Mouse (Mus musculus): ENCODE results near the gene Dmrt3.

The Dmrt3 gene

GRCm38 (mm10) chr19:25610015-25610410 is at the start of gene Dmrt3:
Dmrt3 (plus strand) TSS chr19:25610301.
- DNase-seq (ENCODE audit: low read depth, low spot score), result no peak

- DNase-seq (ENCODE audit: low read depth, low spot score), result no peak
Observed at GRCm38 (mm10) chr19:25564430-25564829, 45.7 kb upstream of the Dmrt3 start.

- no peak for DNase-seq (ENCODE audit: low read depth, low spot score)
Observed at GRCm38 (mm10) chr19:25569778-25570177, 40.3 kb upstream of the Dmrt3 start.

GRCm38 (mm10) chr19:25574431-25574830 is 35.7 kb upstream of the Dmrt3 start:
- DNase-seq (ENCODE audit: low read depth, low spot score), result no peak

- no peak for DNase-seq (ENCODE audit: low read depth, low spot score)
Observed at GRCm38 (mm10) chr19:25574981-25575814, 34.9 kb upstream of the Dmrt3 start.

GRCm38 (mm10) chr19:25578358-25578757 is 31.7 kb upstream of the Dmrt3 start:
- no peak for DNase-seq (ENCODE audit: low read depth, low spot score)

- DNase-seq (ENCODE audit: low read depth, low spot score), result no peak
Observed at GRCm38 (mm10) chr19:25579440-25579839, 30.7 kb upstream of the Dmrt3 start.

- DNase-seq (ENCODE audit: low read depth, low spot score), result no peak
Observed at GRCm38 (mm10) chr19:25597717-25598232, 12.3 kb upstream of the Dmrt3 start.

- DNase-seq (ENCODE audit: low read depth, low spot score), result no peak
Observed at GRCm38 (mm10) chr19:25598626-25599025, 11.5 kb upstream of the Dmrt3 start.

- DNase-seq (ENCODE audit: low read depth, low spot score), result no peak
Observed at GRCm38 (mm10) chr19:25601966-25602365, 8.1 kb upstream of the Dmrt3 start.

- DNase-seq (ENCODE audit: low read depth, low spot score), result no peak
Observed at GRCm38 (mm10) chr19:25607461-25608205, 2.5 kb upstream of the Dmrt3 start.

- no peak for DNase-seq (ENCODE audit: low read depth, low spot score)
Observed at GRCm38 (mm10) chr19:25608206-25608580, 1.9 kb upstream of the Dmrt3 start.

- DNase-seq (ENCODE audit: low read depth, low spot score), result no peak
Observed at GRCm38 (mm10) chr19:25608961-25609850, 895 bp upstream of the Dmrt3 start.

- no peak for DNase-seq (ENCODE audit: low read depth, low spot score)
Observed at GRCm38 (mm10) chr19:25610411-25611111, 460 bp downstream of the Dmrt3 start.

- no peak for DNase-seq (ENCODE audit: low read depth, low spot score)
Observed at GRCm38 (mm10) chr19:25611116-25611515, 1.0 kb downstream of the Dmrt3 start.

GRCm38 (mm10) chr19:25611876-25612805 is 2.0 kb downstream of the Dmrt3 start:
- DNase-seq (ENCODE audit: low read depth, low spot score), result no peak

- no peak for DNase-seq (ENCODE audit: low read depth, low spot score)
Observed at GRCm38 (mm10) chr19:25612806-25613295, 2.8 kb downstream of the Dmrt3 start.

- no peak for DNase-seq (ENCODE audit: low read depth, low spot score)
Observed at GRCm38 (mm10) chr19:25613476-25614300, 3.6 kb downstream of the Dmrt3 start.

- DNase-seq (ENCODE audit: low read depth, low spot score), result no peak
Observed at GRCm38 (mm10) chr19:25615889-25616288, 5.8 kb downstream of the Dmrt3 start.
